Mouse (Mus musculus) liver, embryonic 14.5 days (tissue): ENCODE data around the gene Cnppd1. TPM values are rescaled to one million over a fixed set of nuclear protein-coding genes. Genes with fewer than 3 reads are reported as not detected.

ENCODE experiments used
- ATAC-seq: fragments of 200-750 bp; cut with Nextera tagmentation; 2 replicates; pipeline ENCODE4 v1.8.0; 2017; ENCODE audit warnings: moderate number of reproducible peaks, mild to moderate bottlenecking, moderate library complexity; ENCODE audit not compliant: insufficient read depth
- DNase-seq, 3 experiments: peaks; one replicate each; pipeline ENCODE4 v3.0.0-alpha.2; 2012 to 2013; ENCODE audit warnings: low read depth in 3 of 3, low spot score in 3 of 3
- H3K27ac ChIP-seq: fragments of 300-500 bp; sonication (generic); 2 replicates; pipeline ENCODE4 v1.5.1; 2014; ENCODE audit warnings: moderate library complexity, mild to moderate bottlenecking, control low read depth, inconsistent platforms
- H3K27me3 ChIP-seq: fragments of 300-500 bp; sonication (generic); 2 replicates; pipeline ENCODE4 v1.6.1; 2014; ENCODE audit warnings: mild to moderate bottlenecking, low read length, moderate library complexity; ENCODE audit not compliant: control insufficient read depth, insufficient read depth
- H3K36me3 ChIP-seq: fragments of 300-500 bp; sonication (generic); replicated peaks from 2 replicates; pipeline ENCODE4 v1.6.1; 2014; ENCODE audit warnings: low read depth; ENCODE audit not compliant: control insufficient read depth, insufficient read depth
- H3K4me1 ChIP-seq, 2 experiments: fragments of 200-500 bp in 1 of 2; fragments of 300-500 bp in 1 of 2; sonication (generic) in 1 of 2; replicated peaks; 2 replicates each; pipeline ENCODE4 v1.6.1; 2012 to 2014; ENCODE audit warnings: antibody characterized with exemption in 1 of 2, inconsistent platforms in 1 of 2, low read length in 1 of 2; ENCODE audit not compliant: control insufficient read depth in 2 of 2, insufficient read depth in 2 of 2
- H3K4me2 ChIP-seq: fragments of 300-500 bp; sonication (generic); 2 replicates; pipeline ENCODE4 v1.6.1; 2014; ENCODE audit warnings: low read depth, mild to moderate bottlenecking, control low read depth, moderate library complexity
- H3K4me3 ChIP-seq, 2 experiments: fragments of 200-500 bp in 1 of 2; fragments of 300-500 bp in 1 of 2; sonication (generic) in 1 of 2; 2 replicates each; pipeline ENCODE4 v1.5.1; 2012 to 2014; ENCODE audit warnings: low read depth in 2 of 2, low read length in 2 of 2, mild to moderate bottlenecking in 2 of 2, control low read depth in 1 of 2, inconsistent platforms in 1 of 2, moderate library complexity in 1 of 2; ENCODE audit not compliant: insufficient read depth in 1 of 2
- H3K9ac ChIP-seq: fragments of 300-500 bp; sonication (generic); replicated peaks from 2 replicates; pipeline ENCODE4 v1.6.1; 2014; ENCODE audit warnings: mild to moderate bottlenecking, control low read depth, moderate library complexity
- H3K9me3 ChIP-seq: fragments of 300-500 bp; sonication (generic); 2 replicates; pipeline ENCODE4 v1.6.1; 2016; ENCODE audit warnings: low read length, mixed read lengths; ENCODE audit not compliant: control insufficient read depth
- CTCF ChIP-seq: IDR thresholded peaks from 2 replicates; pipeline ENCODE4 v1.5.1; 2016; ENCODE audit warnings: antibody characterized with exemption, low read depth, control low read depth
- EP300 ChIP-seq: IDR thresholded peaks from 2 replicates; pipeline ENCODE4 v1.6.1; 2016; ENCODE audit warnings: antibody characterized with exemption, low read depth
- WGBS: fragments of 180-500 bp; shearing (Covaris S2); extraction: QIAGEN DNeasy Blood & Tissue Kit; methylation state at CpG from one replicate; pipeline ENCODE4 v1.1.7; 2014; ENCODE audit not compliant: insufficient replicate concordance; 5-methylcytosine and 5-hydroxymethylcytosine counted together
- polyA plus RNA-seq, 2 experiments: library from polyadenylated mRNA; depleted of rRNA in 1 of 2; stranded (reverse) in 1 of 2; unstranded in 1 of 2; fragments of >200 nt; fragmentation: Nextera tagmentation in 1 of 2; extraction: Ambion mirVana in 1 of 2; gene quantifications; 2 replicates each; pipeline versions ENCODE4 v1.2.1 to v1.2.3; 2012 to 2014

The Cnppd1 gene
- polyA plus RNA-seq, 2 experiments: 31.1 to 33.3 TPM

DNA sequence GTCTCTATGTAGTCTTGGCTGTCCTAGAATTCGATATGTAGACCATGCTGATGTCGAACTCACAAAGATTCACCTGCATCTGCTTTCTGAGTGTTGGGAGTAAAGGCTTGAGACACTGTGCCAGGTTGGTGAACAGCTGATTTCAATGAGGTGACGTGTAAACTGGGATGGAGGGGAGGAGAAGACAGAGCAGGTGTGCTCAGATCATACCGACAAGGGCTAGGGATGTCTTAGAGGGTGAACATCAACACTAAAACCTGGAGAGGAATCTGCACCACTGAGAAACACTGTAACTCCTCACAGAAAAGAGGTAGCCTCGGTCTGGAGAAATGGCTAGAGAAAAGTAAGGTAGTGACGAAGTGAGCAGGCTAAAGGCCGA is 25.6 kb upstream of the Cnppd1 start:
- peak overlapping the region; percentile 77 for H3K9ac ChIP-seq
- H3K27ac ChIP-seq: peak overlapping the region; percentile 91
- 8% methylated on average over 7 of the region's 7 CpGs for WGBS
- H3K4me3 ChIP-seq: peak overlapping the region; percentile 63 to 73
- TF ChIP-seq EP300 (no peak), CTCF (no peak)
- H3K4me2 ChIP-seq: peak overlapping the region; percentile 85
- H3K36me3 ChIP-seq: peaks cover 36% of the 10 kb centered on the region
- peak; percentile 22 for ATAC-seq
- no peak for DNase-seq
- H3K27me3 ChIP-seq: no peaks in the 10 kb centered on the region
- H3K4me1 ChIP-seq: peaks cover 19 to 24% of the 10 kb centered on the region in 2 experiments
- no peaks in the 10 kb centered on the region for H3K9me3 ChIP-seq

DNA sequence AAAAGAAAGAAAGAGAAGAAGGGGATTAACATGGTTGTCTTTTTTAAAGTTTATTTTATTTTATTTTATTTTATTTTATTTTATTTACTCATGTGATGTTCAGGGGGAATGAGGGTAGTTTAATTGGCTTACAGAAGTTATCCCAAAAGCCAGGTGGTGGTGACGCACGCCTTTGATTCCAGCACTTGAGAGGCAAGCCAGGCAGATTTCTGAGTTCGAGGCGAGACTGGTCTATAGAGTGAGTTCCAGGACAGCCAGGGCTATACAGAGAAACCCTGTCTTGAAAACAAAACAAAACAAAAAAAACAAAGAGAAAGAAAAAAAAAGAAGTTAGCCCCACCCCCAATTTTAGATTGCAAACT is 17.7 kb upstream of the Cnppd1 start:
- Histone ChIP-seq H3K9ac (0 out of 2 replicates have a peak overlapping the region, but pooled peaks have one; percentile 0), H3K4me1 (peaks cover 25 to 29% of the 10 kb centered on the region in 2 experiments), H3K27ac (peak overlapping the region; percentile 83), H3K27me3 (no peaks in the 10 kb centered on the region), H3K9me3 (no peaks in the 10 kb centered on the region), H3K36me3 (no peaks in the 10 kb centered on the region), H3K4me3 (no peak overlapping the region), H3K4me2 (peak overlapping the region; percentile 28)
- TF ChIP-seq CTCF: no peak
- TF ChIP-seq EP300: no peak
- ATAC-seq (peak; percentile 72), DNase-seq (no peak)
- WGBS: 15% methylated on average over 4 of the region's 4 CpGs

DNA sequence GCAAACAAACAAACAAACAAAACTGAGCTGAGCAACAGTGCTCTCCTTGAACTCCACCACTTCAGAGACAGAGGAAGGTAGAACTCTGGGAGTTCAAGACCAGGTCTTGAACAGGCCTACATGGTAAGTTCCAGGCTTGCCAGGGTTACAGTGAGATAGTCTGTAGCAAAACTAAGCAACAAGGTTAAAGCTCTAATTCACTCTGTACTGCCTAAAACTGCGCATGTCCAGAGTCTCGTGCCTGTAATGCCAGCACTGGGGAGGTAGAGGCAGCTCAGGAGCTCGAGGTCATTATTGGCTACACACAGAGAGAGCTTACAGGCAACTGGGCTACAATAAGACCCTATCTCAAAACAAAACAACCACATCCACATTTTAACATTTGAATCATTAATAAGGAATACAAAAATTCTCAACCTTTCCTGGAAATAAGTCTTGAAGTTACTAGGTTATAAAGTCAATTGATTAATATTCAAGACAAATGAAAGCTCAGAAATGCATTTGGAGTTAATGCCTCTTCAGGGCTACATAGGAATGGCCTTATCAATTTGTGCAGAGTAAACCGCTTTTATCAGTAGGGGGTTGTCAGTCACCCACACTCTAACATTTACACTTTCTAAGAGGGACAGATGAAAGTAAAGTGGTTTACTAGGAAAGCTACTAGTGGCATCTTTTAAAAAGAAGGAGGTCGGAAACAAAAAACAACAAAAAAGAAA is 17.2 kb upstream of the Cnppd1 start:
- Histone ChIP-seq H3K27ac (peak overlapping the region; percentile 83), H3K27me3 (no peaks in the 10 kb centered on the region), H3K4me3 (no peak overlapping the region), H3K9ac (peak overlapping the region; percentile 33), H3K9me3 (no peaks in the 10 kb centered on the region), H3K36me3 (no peaks in the 10 kb centered on the region), H3K4me1 (peaks cover 25 to 34% of the 10 kb centered on the region in 2 experiments), H3K4me2 (peak overlapping the region; percentile 28)
- DNase-seq (peak; percentile 53 to 63 (median 61)), ATAC-seq (peak; percentile 92)
- 23% methylated on average over 5 of the region's 5 CpGs for WGBS
- TF ChIP-seq CTCF (no peak), EP300 (peak; percentile 89)

DNA sequence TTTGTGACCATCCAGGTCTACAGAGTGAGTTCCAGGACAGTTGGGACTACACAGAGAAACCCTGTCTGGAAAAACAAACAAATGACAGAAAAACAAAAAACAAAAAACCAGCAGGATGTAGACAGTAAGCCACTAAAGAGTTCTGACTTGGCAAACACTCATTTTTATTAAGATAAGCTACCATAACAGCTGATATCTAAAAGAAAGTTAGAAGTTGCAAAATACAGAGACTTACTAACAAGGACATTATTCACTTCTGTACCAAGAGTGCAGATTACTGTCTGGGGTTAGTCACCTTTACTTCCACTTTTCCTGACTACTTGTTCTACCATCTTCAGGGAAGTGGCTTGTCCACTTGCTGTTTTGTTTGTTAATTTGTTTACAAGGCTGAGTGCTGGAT is 16.5 kb upstream of the Cnppd1 start:
- Histone ChIP-seq H3K4me2 (no peak overlapping the region), H3K9ac (peak overlapping the region; percentile 33; the same call in 1 of the 2 replicates), H3K27me3 (no peaks in the 10 kb centered on the region), H3K9me3 (no peaks in the 10 kb centered on the region), H3K4me1 (peaks cover 25 to 36% of the 10 kb centered on the region in 2 experiments), H3K36me3 (no peaks in the 10 kb centered on the region), H3K27ac (peak overlapping the region; percentile 83), H3K4me3 (no peak overlapping the region)
- TF ChIP-seq CTCF (no peak), EP300 (no peak)
- DNase-seq (no peak), ATAC-seq (no peak)

DNA sequence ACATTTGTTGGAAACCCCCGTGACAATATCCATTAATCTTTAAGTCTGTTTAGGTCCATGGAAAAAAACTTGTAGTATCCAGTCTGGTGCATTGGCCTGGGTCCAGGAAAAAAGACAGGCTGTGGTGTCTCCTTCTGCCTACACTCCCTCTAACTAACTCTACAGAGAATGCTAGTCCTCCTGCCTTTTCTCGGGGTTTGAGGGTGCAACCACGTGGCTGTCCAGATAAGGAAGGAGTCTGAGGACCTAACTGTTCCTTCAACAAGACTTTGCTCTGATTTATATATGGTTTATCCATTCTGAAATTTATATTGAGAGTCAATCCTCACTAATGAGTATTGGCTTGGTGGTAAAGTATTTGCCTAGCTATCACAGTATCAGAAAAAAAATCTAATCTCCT is 13.3 kb upstream of the Cnppd1 start:
- Histone ChIP-seq H3K4me1 (peaks cover 25 to 33% of the 10 kb centered on the region in 2 experiments), H3K9ac (no peak overlapping the region), H3K4me3 (no peak overlapping the region), H3K27me3 (no peaks in the 10 kb centered on the region), H3K27ac (no peak overlapping the region), H3K4me2 (no peak overlapping the region), H3K36me3 (no peaks in the 10 kb centered on the region), H3K9me3 (no peaks in the 10 kb centered on the region)
- DNase-seq (no peak), ATAC-seq (no peak)
- 25% methylated on average over 3 of the region's 3 CpGs for WGBS
- TF ChIP-seq EP300 (no peak), CTCF (no peak)
